Mouse (Mus musculus) heart, adult 8-10 months (tissue): ENCODE data around the gene Pex6. TPM values are rescaled to one million over a fixed set of nuclear protein-coding genes. Genes with fewer than 3 reads are reported as not detected.
A peak's percentile ranks its signal among the peaks of the same experiment; 100 is the strongest.
"Not testable (repeated sequence)": the region's sequence is repeated elsewhere in the genome, so short reads cannot be mapped to it uniquely, and the experiment has no call there.

Experiments
- DNase-seq: peaks from one replicate; pipeline ENCODE4 v3.0.0; 2022; ENCODE audit warnings: low spot score
- total RNA-seq, 4 experiments: library from RNA; stranded (reverse); gene quantifications; 2 replicates each; pipeline ENCODE4 v1.2.4; 2022

The Pex6 gene
- total RNA-seq, 4 experiments from 2014 or later = 34.4 to 37.4 (median 35.7) TPM

GRCm38 (mm10) chr17:46734055-46734454, 22.8 kb downstream of the Pex6 start:
- no peak for DNase-seq

- DNase-seq = no peak
Measured at GRCm38 (mm10) chr17:46735287-46735686, 24.0 kb downstream of the Pex6 start.

GRCm38 (mm10) chr17:46736160-46736559, 24.9 kb downstream of the Pex6 start:
- DNase-seq = no peak

GRCm38 (mm10) chr17:46741305-46741704, 30.0 kb downstream of the Pex6 start:
- DNase-seq = no peak

- no peak for DNase-seq
Measured at GRCm38 (mm10) chr17:46742986-46743385, 31.7 kb downstream of the Pex6 start.

GRCm38 (mm10) chr17:46745506-46745905, 34.2 kb downstream of the Pex6 start:
- no peak for DNase-seq

GRCm38 (mm10) chr17:46747234-46747633, 36.0 kb downstream of the Pex6 start:
- DNase-seq = no peak

GRCm38 (mm10) chr17:46747806-46748205, 36.5 kb downstream of the Pex6 start:
- DNase-seq = no peak

- no peak for DNase-seq
Measured at GRCm38 (mm10) chr17:46749282-46749681, 38.0 kb downstream of the Pex6 start.

GRCm38 (mm10) chr17:46750580-46750979, 39.3 kb downstream of the Pex6 start:
- DNase-seq = no peak

- DNase-seq = peak; percentile 69
Measured at GRCm38 (mm10) chr17:46751056-46751793, 40.0 kb downstream of the Pex6 start.

GRCm38 (mm10) chr17:46751794-46752556, 40.7 kb downstream of the Pex6 start, which contains the start of gene Cnpy3:
Cnpy3 (minus strand) TSS chr17:46752214.
- DNase-seq = peak; percentile 94

- no peak for DNase-seq
Measured at GRCm38 (mm10) chr17:46758753-46759152, 47.5 kb downstream of the Pex6 start.

GRCm38 (mm10) chr17:46763544-46763943, 52.3 kb downstream of the Pex6 start, which contains the start of gene Ptcra:
Ptcra (minus strand) TSS chr17:46763712.
- DNase-seq = no peak

- DNase-seq = not testable (repeated sequence)
Measured at GRCm38 (mm10) chr17:46764916-46765315, 53.7 kb downstream of the Pex6 start.

- DNase-seq = no peak
Measured at GRCm38 (mm10) chr17:46767868-46768267, 56.6 kb downstream of the Pex6 start.

GRCm38 (mm10) chr17:46770546-46770945, 59.3 kb downstream of the Pex6 start:
- no peak for DNase-seq

GRCm38 (mm10) chr17:46771025-46771424, 59.8 kb downstream of the Pex6 start:
- no peak for DNase-seq

GRCm38 (mm10) chr17:46771616-46772015, 60.4 kb downstream of the Pex6 start:
- no peak for DNase-seq

- no peak for DNase-seq
Measured at GRCm38 (mm10) chr17:46772038-46772403, 60.8 kb downstream of the Pex6 start.

GRCm38 (mm10) chr17:46772404-46773277, 61.4 kb downstream of the Pex6 start, which contains the start of gene 2310039H08Rik:
2310039H08Rik (plus strand) TSS chr17:46772635.
- peak; percentile 86 for DNase-seq
